Mouse (Mus musculus): ENCODE measurements around the gene Adar. TPM values are rescaled to one million over a fixed set of nuclear protein-coding genes. Genes with fewer than 3 reads are reported as not detected.

Gene Adar
- 100 to 1,000 TPM; 140 to 151 TPM for total RNA-seq (2021)
- long read RNA-seq, experiment 1, full-length matches to known transcripts, result 26 of 118 reads
- long read RNA-seq, experiment 1, partial matches to known transcripts, result 79 of 118 reads
- long read RNA-seq, experiment 1, other reads (novel, unspliced or antisense), result 13 of 118 reads
- long read RNA-seq, experiment 2, full-length matches to known transcripts, result 22 of 108 reads
- long read RNA-seq, experiment 2, partial matches to known transcripts, result 70 of 108 reads
- long read RNA-seq, experiment 2, other reads (novel, unspliced or antisense), result 16 of 108 reads

DNA sequence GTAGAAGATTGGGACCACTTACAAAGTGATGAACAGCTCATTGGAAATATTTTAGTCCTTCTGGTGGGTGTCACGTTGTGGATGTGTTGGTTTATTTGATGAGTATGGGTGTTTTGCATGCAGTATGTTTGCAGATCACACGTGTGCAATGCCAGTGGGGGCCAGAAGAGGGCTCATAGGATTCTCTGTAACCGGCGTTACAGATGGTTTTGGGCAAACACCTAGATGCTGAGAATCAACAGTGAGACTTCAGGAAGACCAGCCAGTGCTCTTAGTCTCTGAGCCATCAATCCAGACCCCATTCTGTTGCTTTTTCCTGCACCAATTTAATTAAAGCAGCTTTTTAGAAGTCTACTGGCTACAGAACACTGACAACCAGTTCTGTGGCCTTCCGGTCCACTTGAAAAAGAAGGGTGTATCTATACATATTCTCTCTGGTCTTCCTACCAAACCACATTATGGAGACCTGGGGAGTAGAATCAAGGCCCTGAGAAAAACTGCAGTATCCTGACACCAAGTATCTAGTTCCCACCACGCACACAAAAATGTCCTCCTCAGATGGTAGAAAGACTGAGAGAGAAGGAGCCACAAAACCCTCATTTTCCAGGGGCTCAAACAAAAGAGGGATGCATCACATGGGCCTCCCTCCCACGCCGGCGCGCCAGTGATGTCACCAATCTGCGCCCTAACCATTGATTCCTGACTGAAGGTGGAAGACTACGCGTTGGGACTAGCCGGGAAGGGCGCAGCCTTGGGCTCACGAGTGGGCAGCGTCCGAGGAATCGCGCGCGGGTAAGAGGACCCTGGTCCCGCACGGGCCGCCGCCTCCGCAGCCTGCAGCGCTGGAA lies at the start of gene Adar:
Gene Adar, plus strand, starts transcription at position 664 of the 848 bp plus-strand sequence.
- peak; percentile 66 for TF ChIP-seq CTCF (IDR thresholded peaks at IDR 0.05)
- Histone ChIP-seq H3K27ac (peak within 1 kb of the TSS; percentile 92), H3K4me3 (peak within 1 kb of the TSS; percentile 85)
- DNase-seq (ENCODE audit: extremely low spot score in 1 of 2, low spot score in 2 of 2), result peak; percentile 90 to 96
- intact Hi-C loops (cut with DNase I), result loop anchor here (2.0 to 5.0 kb wide), 3 partner anchors 16 to 143 kb away; partner anchors contain the start of gene Ube2q1

DNA sequence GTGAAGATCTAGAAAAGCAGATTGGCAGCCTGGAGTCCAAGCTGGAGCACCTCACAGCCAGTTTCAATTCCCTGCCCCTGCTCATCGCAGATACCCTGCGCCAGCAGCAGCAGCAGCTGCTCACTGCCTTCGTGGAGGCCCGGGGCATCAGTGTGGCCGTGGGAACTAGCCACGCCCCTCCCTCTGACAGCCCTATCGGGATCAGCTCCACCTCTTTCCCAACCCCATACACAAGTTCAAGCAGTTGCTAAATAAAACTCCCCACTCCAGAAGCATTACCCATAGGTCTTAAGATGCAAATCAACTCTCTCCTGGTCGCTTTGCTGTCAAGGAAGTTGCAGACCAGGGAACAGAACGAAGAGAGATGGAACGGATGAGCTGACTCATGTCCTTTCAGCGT lies 47.7 kb upstream of the Adar start:
- Histone ChIP-seq H3K4me3 (no peak overlapping the region), H3K27ac (no peak overlapping the region)
- no peak for TF ChIP-seq CTCF (IDR thresholded peaks at IDR 0.05)
- intact Hi-C loops (cut with DNase I), result no loop called here
- no peak for DNase-seq (ENCODE audit: extremely low spot score in 1 of 2, low spot score in 2 of 2)

DNA sequence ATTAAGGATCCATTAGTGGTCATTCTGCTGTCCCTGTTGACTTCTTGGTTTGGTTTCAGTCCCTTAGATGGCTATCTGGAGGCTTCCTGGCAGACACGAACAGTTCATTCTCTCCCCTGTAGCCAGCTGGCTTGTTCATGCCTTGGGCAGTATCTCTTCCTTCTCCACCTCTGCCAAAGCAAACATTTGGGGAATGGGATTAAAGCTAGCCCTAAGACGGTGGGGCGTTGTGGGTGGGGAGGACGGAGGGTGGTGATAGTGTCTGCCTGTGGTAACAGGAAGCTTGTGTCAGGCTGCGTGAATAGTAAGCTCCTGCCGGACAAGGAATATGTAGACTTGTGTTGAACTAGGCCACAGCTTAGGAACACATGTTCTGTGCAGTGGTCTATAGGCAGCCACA lies 43.5 kb upstream of the Adar start:
- DNase-seq (ENCODE audit: extremely low spot score in 1 of 2, low spot score in 2 of 2), result no peak
- H3K27ac ChIP-seq, result no peak overlapping the region
- TF ChIP-seq CTCF (IDR thresholded peaks at IDR 0.05), result no peak
- intact Hi-C loops (cut with DNase I), result no loop called here
- H3K4me3 ChIP-seq, result no peak overlapping the region

DNA sequence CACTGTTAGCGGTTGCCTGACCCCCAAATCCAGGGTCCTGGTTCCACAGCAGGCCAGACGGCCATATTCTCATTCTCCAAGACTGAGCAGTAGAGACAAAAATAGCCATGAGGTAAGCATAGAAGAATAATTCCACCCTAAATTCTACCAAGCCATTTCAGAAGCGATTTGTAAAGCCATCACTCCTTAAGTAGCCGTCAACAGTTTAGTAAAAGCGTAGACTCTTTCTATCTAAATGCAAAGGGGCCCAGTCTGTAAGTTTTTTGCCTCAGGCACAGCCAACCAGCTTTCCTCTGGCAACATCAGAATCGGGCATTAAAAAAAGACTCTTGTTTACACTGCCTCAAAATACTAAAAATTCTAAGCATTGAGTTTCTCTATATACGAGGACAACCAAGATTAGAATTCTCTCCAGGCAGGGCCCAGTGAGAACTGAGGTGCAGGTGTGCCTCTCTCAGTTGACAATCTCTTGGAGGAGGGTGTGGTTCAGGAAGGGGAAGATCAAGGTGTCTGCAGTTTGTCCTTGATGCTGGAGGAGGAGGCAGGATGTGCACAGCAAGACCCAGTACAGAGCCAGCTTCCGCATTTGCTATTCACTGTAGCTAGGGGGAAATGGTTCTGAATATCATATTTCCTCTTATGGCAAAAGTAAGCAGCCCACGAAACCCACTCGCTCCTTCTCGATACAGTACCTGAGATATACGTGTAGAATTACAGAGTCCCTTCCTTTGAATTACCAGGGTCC lies 42.1 kb upstream of the Adar start:
- no peak overlapping the region for H3K4me3 ChIP-seq
- no peak overlapping the region for H3K27ac ChIP-seq
- DNase-seq (ENCODE audit: extremely low spot score in 1 of 2, low spot score in 2 of 2), result no peak
- intact Hi-C loops (cut with DNase I), result no loop called here
- TF ChIP-seq CTCF (IDR thresholded peaks at IDR 0.05), result no peak

DNA sequence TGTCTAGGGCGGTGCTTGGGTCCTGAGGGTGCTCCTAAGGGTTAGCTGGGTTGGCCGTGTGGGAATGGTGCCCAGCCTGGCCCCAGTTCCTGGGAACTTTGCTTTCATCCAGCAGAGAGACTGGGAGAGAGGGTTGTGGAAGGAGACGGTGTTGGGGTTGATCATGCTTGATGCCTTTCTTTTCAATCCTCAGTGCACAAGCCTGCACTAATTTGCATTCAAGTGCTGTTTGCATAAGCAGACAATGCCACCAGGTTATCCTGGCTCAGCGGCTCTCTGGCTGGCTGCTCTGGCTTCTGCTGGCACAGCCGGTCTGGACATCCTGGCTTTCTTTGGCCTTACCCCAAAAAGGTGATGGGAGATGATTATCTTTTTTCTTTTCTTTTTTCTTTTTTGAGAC lies 37.2 kb upstream of the Adar start:
- H3K4me3 ChIP-seq, result no peak overlapping the region
- DNase-seq (ENCODE audit: extremely low spot score in 1 of 2, low spot score in 2 of 2), result no peak
- no peak overlapping the region for H3K27ac ChIP-seq
- TF ChIP-seq CTCF (IDR thresholded peaks at IDR 0.05), result no peak
- intact Hi-C loops (cut with DNase I), result no loop called here

DNA sequence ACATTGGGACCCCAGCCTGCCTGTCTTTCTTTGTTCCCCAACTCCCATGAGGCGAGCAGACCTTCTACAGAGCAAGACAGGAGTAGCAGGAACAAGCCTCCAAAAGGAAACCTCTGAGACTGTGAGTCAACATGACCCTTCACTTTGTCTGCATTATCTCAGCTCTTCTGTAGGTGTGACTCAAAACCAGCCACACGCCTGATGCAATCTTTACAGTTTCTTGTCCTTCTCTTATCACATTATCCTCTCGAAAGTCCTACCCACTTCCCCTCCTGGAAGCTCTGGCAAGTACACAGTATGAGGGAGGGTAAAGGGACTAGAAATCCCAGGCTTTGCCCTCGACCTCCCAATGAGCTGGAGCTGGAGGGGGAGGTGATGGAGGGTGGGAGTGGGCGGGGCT lies 28.8 kb upstream of the Adar start:
- no peak overlapping the region for H3K27ac ChIP-seq
- DNase-seq (ENCODE audit: extremely low spot score in 1 of 2, low spot score in 2 of 2), result no peak
- TF ChIP-seq CTCF (IDR thresholded peaks at IDR 0.05), result no peak
- H3K4me3 ChIP-seq, result no peak overlapping the region
- intact Hi-C loops (cut with DNase I), result no loop called here

GRCm38 (mm10) chr3:89688694-89689581 lies 25.9 kb upstream of the Adar start:
- H3K4me3 ChIP-seq, result peak overlapping the region; percentile 46
- peak; percentile 100 for TF ChIP-seq CTCF (IDR thresholded peaks at IDR 0.05)
- peak overlapping the region; percentile 66 for H3K27ac ChIP-seq
- intact Hi-C loops (cut with DNase I), result loop anchor here (1.0 to 2.0 kb wide), 3 partner anchors 168 to 232 kb away; no protein-coding TSS in a partner anchor
- peak; percentile 87 to 95 for DNase-seq (ENCODE audit: extremely low spot score in 1 of 2, low spot score in 2 of 2)

DNA sequence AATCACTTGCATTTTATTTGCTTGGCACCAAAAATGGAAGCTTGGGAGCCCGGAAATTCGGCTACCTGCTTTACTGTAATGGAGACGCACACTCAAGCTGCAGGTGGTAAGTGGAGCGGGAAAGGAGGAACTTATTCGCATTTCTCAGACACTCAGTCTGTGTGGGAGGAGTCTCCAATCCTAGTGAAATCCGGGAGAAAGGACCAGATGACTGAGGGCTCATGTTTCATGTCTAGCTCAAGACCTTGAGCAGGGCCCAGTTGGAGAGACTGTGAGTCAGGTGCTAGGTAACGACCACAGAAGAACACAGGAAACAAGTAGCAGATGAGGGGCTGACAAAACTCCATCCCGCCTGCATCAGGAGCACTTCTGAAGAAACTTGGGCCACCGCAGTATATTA lies 23.0 kb upstream of the Adar start:
- no peak for DNase-seq (ENCODE audit: extremely low spot score in 1 of 2, low spot score in 2 of 2)
- H3K27ac ChIP-seq, result no peak overlapping the region
- TF ChIP-seq CTCF (IDR thresholded peaks at IDR 0.05), result no peak
- intact Hi-C loops (cut with DNase I), result no loop called here
- H3K4me3 ChIP-seq, result no peak overlapping the region

DNA sequence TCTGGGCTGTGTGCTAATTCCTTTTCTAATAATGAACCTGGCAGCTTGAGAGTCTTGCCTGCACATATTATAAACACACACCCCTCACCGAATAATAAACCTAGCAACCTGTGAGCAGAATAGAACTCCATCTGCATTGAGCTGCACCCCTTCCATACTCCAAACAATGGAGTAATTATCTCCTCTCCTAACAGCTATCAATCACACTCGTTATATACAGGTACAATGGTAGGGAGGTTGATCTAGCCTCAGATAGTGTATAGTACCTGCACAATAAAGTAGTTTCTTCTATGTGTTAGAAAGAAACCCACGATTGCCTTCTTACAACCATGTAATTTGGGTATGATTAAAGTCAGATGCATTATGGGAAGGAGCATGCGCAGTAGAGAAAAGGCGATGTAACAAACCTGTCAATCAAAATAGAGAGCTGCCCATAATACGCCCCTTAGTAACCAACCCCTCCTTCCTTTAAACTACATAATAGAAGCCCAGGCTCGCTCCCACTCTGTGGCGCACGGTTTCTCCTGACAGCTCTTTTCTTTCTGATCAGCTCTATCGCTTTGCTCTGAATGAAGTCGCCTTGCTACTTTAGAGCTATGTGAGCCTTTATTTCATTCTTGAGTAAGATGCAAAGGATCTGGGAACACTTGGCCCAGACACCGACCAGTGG lies 18.5 kb upstream of the Adar start:
- peak in 1 of 2 experiments; percentile 28 for DNase-seq (ENCODE audit: extremely low spot score in 1 of 2, low spot score in 2 of 2)
- H3K4me3 ChIP-seq, result peak overlapping the region; percentile 22; the same call in 1 of the 2 replicates
- H3K27ac ChIP-seq, result no peak overlapping the region; the same call in 1 of the 2 replicates
- intact Hi-C loops (cut with DNase I), result no loop called here
- no peak for TF ChIP-seq CTCF (IDR thresholded peaks at IDR 0.05)

DNA sequence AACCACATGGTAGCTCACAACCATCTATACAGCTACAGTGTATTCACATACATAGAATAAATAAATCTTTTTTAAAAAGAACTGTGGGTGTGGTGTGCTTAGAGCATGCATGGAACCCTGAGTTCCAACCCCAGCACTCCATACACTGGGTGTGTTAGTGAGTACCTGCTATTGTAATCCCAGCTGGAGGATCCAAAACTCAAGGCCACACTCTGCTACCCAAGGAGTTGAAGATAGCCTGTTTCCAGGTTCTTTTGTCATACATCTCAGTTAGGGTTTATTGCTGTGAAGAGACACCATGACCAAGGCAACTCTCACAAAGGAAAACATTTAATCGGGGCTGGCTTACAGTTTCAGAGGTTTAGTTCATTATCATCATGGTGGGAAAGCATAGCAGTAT lies 15.9 kb upstream of the Adar start:
- no peak overlapping the region for H3K4me3 ChIP-seq
- no peak for TF ChIP-seq CTCF (IDR thresholded peaks at IDR 0.05)
- DNase-seq (ENCODE audit: extremely low spot score in 1 of 2, low spot score in 2 of 2), result no peak
- no peak overlapping the region for H3K27ac ChIP-seq
- intact Hi-C loops (cut with DNase I), result no loop called here

All from left cerebral cortex, adult 2 months (tissue).